Mouse (Mus musculus): ENCODE measurements around the gene Eif2d.

GRCm38 (mm10) chr1:131208081-131208480 is 55.1 kb downstream of the Eif2d start:
- TF ChIP-seq CTCF (IDR thresholded peaks at IDR 0.05; ENCODE audit: borderline replicate concordance, control insufficient read depth, extremely low read depth, insufficient read depth, low read length, poor library complexity) = no peak
- no peak for TF ChIP-seq POLR2A (IDR thresholded peaks at IDR 0.05; ENCODE audit: control insufficient read depth, extremely low read depth, insufficient read depth, low read length, poor library complexity)
